Mouse (Mus musculus): ENCODE measurements around the gene Negr1.

The Negr1 gene

DNA sequence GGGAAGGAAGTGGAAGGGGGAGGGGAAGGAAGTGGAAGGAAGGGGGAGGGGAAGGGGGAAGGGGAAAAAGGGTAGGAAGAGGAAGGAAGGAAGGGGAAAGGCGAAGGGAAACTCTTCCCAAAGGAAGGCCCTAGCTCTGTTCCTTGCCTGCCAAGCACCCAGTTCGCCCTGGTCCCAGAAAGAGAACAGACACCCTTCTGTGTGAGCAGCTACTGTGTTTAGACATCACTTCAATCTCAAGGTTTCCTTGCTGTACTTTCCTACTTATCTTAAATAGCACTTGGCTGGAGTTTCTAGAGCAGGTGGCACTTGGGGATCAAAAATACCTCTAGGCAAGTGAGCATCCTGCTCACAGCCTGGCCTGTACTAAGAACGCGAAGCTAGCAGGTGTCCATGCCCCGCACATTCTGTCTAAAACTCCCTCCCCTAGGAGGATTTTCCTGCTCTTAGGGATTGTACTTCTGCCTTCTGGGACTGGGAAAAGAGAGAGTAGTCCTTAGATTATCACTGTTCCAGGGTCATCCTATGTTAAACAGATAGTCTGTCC lies 128.5 kb downstream of the Negr1 start:
- DNase-seq (ENCODE audit: low spot score): no peak

DNA sequence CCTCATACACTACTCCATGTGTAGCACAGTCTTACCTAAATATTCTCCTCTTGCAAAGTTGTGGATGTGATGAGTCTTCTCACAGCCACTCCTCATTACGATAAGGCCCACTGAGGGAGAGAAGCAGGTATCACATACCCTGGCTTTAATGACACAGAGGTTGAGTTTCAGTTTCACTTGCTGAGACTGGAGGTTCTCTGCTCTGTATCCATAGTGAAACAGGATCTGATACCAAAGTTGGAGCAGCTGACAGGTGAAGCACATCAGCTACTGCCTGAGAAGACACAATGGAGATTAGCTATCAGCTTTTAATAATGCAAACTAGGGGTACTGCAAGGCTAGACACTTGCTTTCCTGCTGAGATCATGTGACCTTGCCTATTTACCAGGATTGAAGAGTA lies 137.1 kb downstream of the Negr1 start:
- no peak for DNase-seq (ENCODE audit: low spot score)

- no peak for DNase-seq (ENCODE audit: low spot score)
Measured at GRCm38 (mm10) chr3:156703241-156703640, 141.6 kb downstream of the Negr1 start.

GRCm38 (mm10) chr3:156710240-156710639 lies 148.6 kb downstream of the Negr1 start:
- no peak for DNase-seq (ENCODE audit: low spot score)

GRCm38 (mm10) chr3:156710693-156711092 lies 149.1 kb downstream of the Negr1 start:
- DNase-seq (ENCODE audit: low spot score): no peak

- DNase-seq (ENCODE audit: low spot score): no peak
Measured at GRCm38 (mm10) chr3:156736335-156736734, 174.7 kb downstream of the Negr1 start.

GRCm38 (mm10) chr3:156739529-156739928 lies 177.9 kb downstream of the Negr1 start:
- DNase-seq (ENCODE audit: low spot score): no peak

GRCm38 (mm10) chr3:156743266-156743665 lies 181.7 kb downstream of the Negr1 start:
- no peak for DNase-seq (ENCODE audit: low spot score)

- no peak for DNase-seq (ENCODE audit: low spot score)
Measured at GRCm38 (mm10) chr3:156745218-156745770, 183.7 kb downstream of the Negr1 start.

DNA sequence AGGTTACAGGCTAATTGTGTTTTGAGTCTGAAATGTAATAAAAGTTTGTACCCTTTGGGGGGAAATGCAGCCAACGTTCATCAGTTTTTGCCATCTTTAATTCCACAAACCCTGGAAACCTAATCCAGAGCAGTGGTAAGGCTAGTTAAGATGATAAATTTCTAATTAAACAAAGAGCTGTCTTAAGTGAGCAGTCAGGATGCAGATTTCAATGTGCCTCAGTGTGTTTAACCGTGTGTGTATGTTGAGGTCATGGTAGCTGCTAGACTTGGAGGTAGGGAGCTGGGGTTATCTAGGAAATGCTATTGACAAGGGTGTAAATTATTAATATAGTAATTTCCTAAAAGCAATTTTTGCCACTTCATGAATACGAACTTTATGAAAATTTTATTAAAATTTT lies 185.9 kb downstream of the Negr1 start:
- no peak for DNase-seq (ENCODE audit: low spot score)

GRCm38 (mm10) chr3:156753780-156754373 lies 192.3 kb downstream of the Negr1 start:
- no peak for DNase-seq (ENCODE audit: low spot score)

DNA sequence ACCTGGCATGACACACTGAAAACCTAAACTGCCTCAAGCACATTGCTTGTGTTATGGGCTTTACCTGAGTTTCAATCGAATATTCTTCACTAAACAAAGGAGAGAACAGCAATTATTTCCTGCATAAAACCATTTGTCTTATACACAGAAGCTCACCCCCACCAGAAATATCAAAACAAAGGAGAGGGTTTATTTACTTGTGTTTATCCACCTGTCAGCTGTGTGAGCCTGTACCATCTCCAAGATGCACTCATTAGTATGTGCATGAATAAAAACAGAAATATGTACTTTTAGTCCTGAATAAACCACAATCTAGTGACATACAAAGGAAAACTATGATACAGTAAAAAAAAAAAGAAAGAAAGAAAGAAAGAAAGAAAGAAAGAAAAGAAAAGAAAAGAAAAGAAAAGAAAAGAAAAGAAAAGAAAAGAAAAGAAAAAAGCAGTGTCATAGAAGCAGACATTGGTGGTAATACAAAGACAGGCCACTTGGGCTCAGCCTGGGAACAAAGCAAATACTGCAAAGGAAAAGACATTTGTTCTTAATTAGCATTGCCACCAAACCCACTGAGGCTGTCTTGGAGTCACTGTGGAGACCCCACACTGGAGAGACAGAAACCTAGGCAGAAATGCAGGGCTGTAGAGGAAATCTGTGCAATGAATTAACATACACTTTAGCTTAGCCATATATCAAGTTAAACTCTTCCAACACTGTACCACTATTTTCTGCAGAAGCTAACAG lies 193.4 kb downstream of the Negr1 start:
- DNase-seq (ENCODE audit: low spot score): peak; percentile 26

DNA sequence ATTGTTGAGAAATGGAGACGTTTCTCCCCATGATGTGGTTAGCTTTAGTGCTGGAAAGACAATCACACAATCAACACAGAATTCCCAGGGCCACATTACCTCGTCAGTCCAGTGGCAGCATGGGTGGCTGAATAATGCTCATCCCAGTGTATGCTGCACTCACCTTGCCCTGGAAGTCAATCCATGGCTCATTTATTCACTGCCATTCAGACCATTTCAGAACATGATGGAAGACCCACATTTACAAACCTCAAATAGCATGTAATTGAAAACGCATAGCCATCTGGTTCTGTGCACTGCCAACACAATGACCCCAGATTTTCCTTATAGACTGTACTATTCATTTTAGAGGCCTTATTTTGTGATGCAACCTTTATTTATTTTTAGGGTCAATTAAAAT lies 203.4 kb downstream of the Negr1 start:
- no peak for DNase-seq (ENCODE audit: low spot score)

- DNase-seq (ENCODE audit: low spot score): no peak
Measured at GRCm38 (mm10) chr3:156766171-156766845, 204.7 kb downstream of the Negr1 start.

GRCm38 (mm10) chr3:156771626-156772025 lies 210.0 kb downstream of the Negr1 start:
- no peak for DNase-seq (ENCODE audit: low spot score)

DNA sequence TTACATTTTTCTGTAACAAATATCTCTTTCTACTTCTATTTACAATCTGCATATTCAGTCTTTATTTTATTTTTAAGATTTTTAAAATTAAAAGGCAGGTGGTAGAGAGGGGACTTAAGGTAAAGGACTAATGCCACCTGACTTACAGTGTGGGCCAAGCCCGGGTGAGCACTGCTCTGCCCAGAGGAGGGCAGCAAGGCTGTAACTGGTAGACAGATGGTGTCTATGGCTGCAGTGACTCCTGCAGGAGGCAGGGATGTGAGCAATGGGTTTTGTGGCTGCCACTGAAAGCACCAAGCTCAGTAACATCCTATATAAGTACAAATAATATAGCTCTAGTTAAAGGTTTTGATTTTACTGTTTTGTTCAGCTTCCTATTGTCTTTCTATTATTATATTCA lies 210.5 kb downstream of the Negr1 start:
- DNase-seq (ENCODE audit: low spot score): peak; percentile 35

- DNase-seq (ENCODE audit: low spot score): no peak
Measured at GRCm38 (mm10) chr3:156784309-156784852, 222.8 kb downstream of the Negr1 start.

- DNase-seq (ENCODE audit: low spot score): no peak
Measured at GRCm38 (mm10) chr3:156786355-156786754, 224.8 kb downstream of the Negr1 start.

DNA sequence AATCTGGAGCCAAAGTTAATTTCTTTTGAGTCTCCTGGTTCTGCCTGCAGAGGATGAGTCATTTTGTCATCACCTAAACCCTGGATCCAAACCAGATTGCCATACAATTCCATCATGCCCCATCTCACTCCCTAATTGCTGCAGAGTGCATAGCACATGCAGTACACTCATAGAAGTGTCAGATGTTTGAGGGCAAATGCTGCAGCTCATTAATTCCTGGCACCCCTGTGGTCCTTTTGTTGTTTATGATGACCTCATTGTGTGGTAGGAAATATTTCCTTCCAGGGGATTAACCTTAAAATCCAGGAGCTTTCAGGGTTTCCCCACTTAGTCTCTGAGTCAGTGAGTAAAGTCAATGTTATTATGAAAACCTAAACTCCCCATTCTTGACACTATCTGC lies 229.6 kb downstream of the Negr1 start:
- DNase-seq (ENCODE audit: low spot score): peak; percentile 87

- DNase-seq (ENCODE audit: low spot score): no peak
Measured at GRCm38 (mm10) chr3:156792743-156793142, 231.1 kb downstream of the Negr1 start.

DNA sequence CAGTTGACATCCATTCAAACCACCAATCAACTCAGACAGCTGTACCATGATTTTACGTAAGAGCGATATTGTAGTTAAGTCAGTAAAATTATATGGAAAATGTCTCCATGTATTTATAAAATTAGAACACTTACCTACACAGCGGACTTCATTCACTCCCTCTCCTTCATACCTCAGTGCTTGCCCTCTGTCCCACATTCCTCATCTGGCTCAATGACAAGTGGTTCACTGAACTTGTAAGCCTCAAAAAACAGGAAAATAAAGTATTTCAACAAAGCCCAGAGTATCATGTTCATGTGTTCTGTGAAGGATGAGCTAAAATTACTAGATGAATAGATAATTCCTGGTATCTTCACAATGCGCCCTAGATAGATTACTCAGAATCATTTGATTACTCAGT lies 232.5 kb downstream of the Negr1 start:
- no peak for DNase-seq (ENCODE audit: low spot score)

GRCm38 (mm10) chr3:156794610-156795009 lies 233.0 kb downstream of the Negr1 start:
- DNase-seq (ENCODE audit: low spot score): peak; percentile 40
